Mouse (Mus musculus): ENCODE measurements around the gene Atp10b. TPM values are rescaled to one million over a fixed set of nuclear protein-coding genes. Genes with fewer than 3 reads are reported as not detected.

Atp10b gene
- polyA plus RNA-seq, 2 experiments = not detected

DNA sequence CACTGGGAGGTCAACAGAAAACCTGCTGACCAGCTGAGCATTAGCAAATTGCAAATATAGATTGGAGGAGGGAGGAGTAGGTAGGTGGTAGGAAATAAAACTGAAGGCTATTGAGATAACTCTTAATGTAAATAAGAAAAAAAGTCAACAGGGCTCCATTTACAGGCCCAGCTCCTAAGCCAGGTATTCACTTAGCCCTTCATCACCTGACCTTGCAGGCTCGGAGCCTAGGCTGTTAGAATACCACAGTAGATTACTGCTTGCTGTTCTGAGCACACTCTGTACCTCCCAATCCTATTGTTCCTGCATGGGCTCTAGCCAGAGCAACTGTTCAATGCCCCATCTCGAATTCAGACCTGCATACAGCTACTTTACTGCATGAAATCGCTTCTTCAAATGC lies 117.8 kb downstream of the Atp10b start:
- H3K4me1 ChIP-seq (replicated peaks; ENCODE audit: control insufficient read depth in 2 of 2, insufficient read depth in 2 of 2, low read length in 1 of 2) = no peaks in the 10 kb centered on the region
- no peak overlapping the region for H3K27ac ChIP-seq
- no peaks in the 10 kb centered on the region for H3K36me3 ChIP-seq (replicated peaks; ENCODE audit: control insufficient read depth, insufficient read depth, low read depth)
- TF ChIP-seq CTCF (IDR thresholded peaks at IDR 0.05; ENCODE audit: low read depth) (no peak), EP300 (IDR thresholded peaks at IDR 0.05; ENCODE audit: low read depth) (no peak)
- no peak for DNase-seq (ENCODE audit: low read depth in 3 of 3, low spot score in 3 of 3)
- H3K9ac ChIP-seq (replicated peaks) = no peak overlapping the region
- H3K4me2 ChIP-seq (ENCODE audit: low read depth) = no peak overlapping the region
- no peaks in the 10 kb centered on the region for H3K9me3 ChIP-seq (ENCODE audit: control insufficient read depth, low read length)
- WGBS (ENCODE audit: insufficient replicate concordance) = 43% methylated on average over 3 of the region's 3 CpGs
- ATAC-seq (ENCODE audit: insufficient read depth) = no peak
- H3K27me3 ChIP-seq (ENCODE audit: control insufficient read depth, insufficient read depth, low read length) = no peaks in the 10 kb centered on the region
- H3K4me3 ChIP-seq (ENCODE audit: insufficient read depth in 1 of 2, low read depth in 2 of 2, low read length in 2 of 2) = no peak overlapping the region

GRCm38 (mm10) chr11:43269503-43270255 lies 120.0 kb downstream of the Atp10b start:
- H3K4me3 ChIP-seq (ENCODE audit: insufficient read depth in 1 of 2, low read depth in 2 of 2, low read length in 2 of 2) = no peak overlapping the region
- no peaks in the 10 kb centered on the region for H3K36me3 ChIP-seq (replicated peaks; ENCODE audit: control insufficient read depth, insufficient read depth, low read depth)
- TF ChIP-seq CTCF (IDR thresholded peaks at IDR 0.05; ENCODE audit: low read depth) = no peak
- no peak for TF ChIP-seq EP300 (IDR thresholded peaks at IDR 0.05; ENCODE audit: low read depth)
- H3K27ac ChIP-seq = no peak overlapping the region
- H3K4me1 ChIP-seq (replicated peaks; ENCODE audit: control insufficient read depth in 2 of 2, insufficient read depth in 2 of 2, low read length in 1 of 2) = no peaks in the 10 kb centered on the region
- H3K9ac ChIP-seq (replicated peaks) = no peak overlapping the region
- no peak for ATAC-seq (ENCODE audit: insufficient read depth)
- H3K9me3 ChIP-seq (ENCODE audit: control insufficient read depth, low read length) = no peaks in the 10 kb centered on the region
- WGBS (ENCODE audit: insufficient replicate concordance) = 61% methylated on average over 6 of the region's 6 CpGs
- no peak for DNase-seq (ENCODE audit: low read depth in 3 of 3, low spot score in 3 of 3)
- H3K27me3 ChIP-seq (ENCODE audit: control insufficient read depth, insufficient read depth, low read length) = no peaks in the 10 kb centered on the region
- no peak overlapping the region for H3K4me2 ChIP-seq (ENCODE audit: low read depth)

- Histone ChIP-seq H3K27ac (no peak overlapping the region), H3K9me3 (ENCODE audit: control insufficient read depth, low read length) (no peaks in the 10 kb centered on the region), H3K4me2 (ENCODE audit: low read depth) (no peak overlapping the region), H3K4me1 (replicated peaks; ENCODE audit: control insufficient read depth in 2 of 2, insufficient read depth in 2 of 2, low read length in 1 of 2) (no peaks in the 10 kb centered on the region), H3K36me3 (replicated peaks; ENCODE audit: control insufficient read depth, insufficient read depth, low read depth) (no peaks in the 10 kb centered on the region), H3K4me3 (ENCODE audit: insufficient read depth in 1 of 2, low read depth in 2 of 2, low read length in 2 of 2) (no peak overlapping the region), H3K9ac (replicated peaks) (no peak overlapping the region), H3K27me3 (ENCODE audit: control insufficient read depth, insufficient read depth, low read length) (no peaks in the 10 kb centered on the region)
- ATAC-seq (ENCODE audit: insufficient read depth) = no peak
- no peak for DNase-seq (ENCODE audit: low read depth in 3 of 3, low spot score in 3 of 3)
- WGBS (ENCODE audit: insufficient replicate concordance) = 71% methylated on average over 10 of the region's 10 CpGs
- TF ChIP-seq CTCF (IDR thresholded peaks at IDR 0.05; ENCODE audit: low read depth) = no peak
- no peak for TF ChIP-seq EP300 (IDR thresholded peaks at IDR 0.05; ENCODE audit: low read depth)
Measured at GRCm38 (mm10) chr11:43270256-43270806, 120.7 kb downstream of the Atp10b start.

DNA sequence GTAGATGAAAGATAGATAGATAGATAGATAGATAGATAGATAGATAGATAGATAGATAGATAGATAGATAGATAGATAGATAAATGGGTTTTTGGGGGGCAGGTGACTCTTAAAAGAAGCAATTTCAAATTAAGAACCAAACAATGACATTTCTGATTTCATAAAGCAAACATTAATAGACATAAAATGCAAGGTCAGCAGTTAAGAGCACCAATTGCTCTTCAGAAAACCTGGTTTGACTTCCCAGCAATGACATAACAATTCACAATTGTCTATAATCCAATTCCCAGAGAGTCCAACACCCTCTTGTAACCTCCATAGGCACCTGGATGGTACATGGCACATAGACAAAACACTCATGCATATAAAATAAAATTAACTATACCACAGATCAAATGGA lies 124.2 kb downstream of the Atp10b start:
- no peak overlapping the region for H3K4me3 ChIP-seq (ENCODE audit: insufficient read depth in 1 of 2, low read depth in 2 of 2, low read length in 2 of 2)
- no peak overlapping the region for H3K27ac ChIP-seq
- no peak overlapping the region for H3K4me2 ChIP-seq (ENCODE audit: low read depth)
- ATAC-seq (ENCODE audit: insufficient read depth) (no peak), DNase-seq (ENCODE audit: low read depth in 3 of 3, low spot score in 3 of 3) (no peak)
- H3K36me3 ChIP-seq (replicated peaks; ENCODE audit: control insufficient read depth, insufficient read depth, low read depth) = no peaks in the 10 kb centered on the region
- H3K9ac ChIP-seq (replicated peaks) = no peak overlapping the region
- H3K4me1 ChIP-seq (replicated peaks; ENCODE audit: control insufficient read depth in 2 of 2, insufficient read depth in 2 of 2, low read length in 1 of 2) = no peaks in the 10 kb centered on the region
- no peaks in the 10 kb centered on the region for H3K27me3 ChIP-seq (ENCODE audit: control insufficient read depth, insufficient read depth, low read length)
- no peaks in the 10 kb centered on the region for H3K9me3 ChIP-seq (ENCODE audit: control insufficient read depth, low read length)
- no peak for TF ChIP-seq CTCF (IDR thresholded peaks at IDR 0.05; ENCODE audit: low read depth)
- no peak for TF ChIP-seq EP300 (IDR thresholded peaks at IDR 0.05; ENCODE audit: low read depth)

DNA sequence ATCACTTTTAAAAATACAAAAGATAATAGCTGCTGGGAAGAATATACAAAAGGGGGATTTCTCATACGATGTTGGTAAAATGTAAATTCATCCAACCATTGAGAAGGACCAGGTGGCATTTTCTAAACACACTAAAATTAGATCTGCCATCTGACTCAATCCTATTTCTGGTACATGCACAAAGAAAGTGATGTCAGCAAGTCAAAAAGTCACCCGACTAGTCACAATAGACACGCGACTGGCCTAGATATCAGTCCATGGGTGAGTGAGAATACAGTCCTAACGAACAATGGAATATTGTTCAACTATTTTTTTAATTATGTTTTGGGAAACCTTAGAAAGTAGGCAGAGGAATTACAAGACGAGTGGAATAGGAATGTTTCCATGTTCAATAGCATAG lies 147.9 kb downstream of the Atp10b start:
- Histone ChIP-seq H3K9me3 (ENCODE audit: control insufficient read depth, low read length) (no peaks in the 10 kb centered on the region), H3K36me3 (replicated peaks; ENCODE audit: control insufficient read depth, insufficient read depth, low read depth) (no peaks in the 10 kb centered on the region), H3K27ac (no peak overlapping the region), H3K4me2 (ENCODE audit: low read depth) (no peak overlapping the region), H3K27me3 (ENCODE audit: control insufficient read depth, insufficient read depth, low read length) (no peaks in the 10 kb centered on the region), H3K9ac (replicated peaks) (no peak overlapping the region), H3K4me1 (replicated peaks; ENCODE audit: control insufficient read depth in 2 of 2, insufficient read depth in 2 of 2, low read length in 1 of 2) (no peaks in the 10 kb centered on the region), H3K4me3 (ENCODE audit: insufficient read depth in 1 of 2, low read depth in 2 of 2, low read length in 2 of 2) (no peak overlapping the region)
- DNase-seq (ENCODE audit: low read depth in 3 of 3, low spot score in 3 of 3) = no peak
- no peak for ATAC-seq (ENCODE audit: insufficient read depth)
- TF ChIP-seq CTCF (IDR thresholded peaks at IDR 0.05; ENCODE audit: low read depth) = no peak
- TF ChIP-seq EP300 (IDR thresholded peaks at IDR 0.05; ENCODE audit: low read depth) = no peak
- 56% methylated on average over 6 of the region's 6 CpGs for WGBS (ENCODE audit: insufficient replicate concordance)

Measured in liver, embryonic 14.5 days (tissue).